Mouse (Mus musculus): ENCODE measurements around the gene Mrpl58. TPM values are rescaled to one million over a fixed set of nuclear protein-coding genes. Genes with fewer than 3 reads are reported as not detected.
"Not testable (repeated sequence)": the region's sequence is repeated elsewhere in the genome, so short reads cannot be mapped to it uniquely, and the experiment has no call there.

Gene Mrpl58
- total RNA-seq, 2 experiments from 2014 or later = 134 to 149 TPM

DNA sequence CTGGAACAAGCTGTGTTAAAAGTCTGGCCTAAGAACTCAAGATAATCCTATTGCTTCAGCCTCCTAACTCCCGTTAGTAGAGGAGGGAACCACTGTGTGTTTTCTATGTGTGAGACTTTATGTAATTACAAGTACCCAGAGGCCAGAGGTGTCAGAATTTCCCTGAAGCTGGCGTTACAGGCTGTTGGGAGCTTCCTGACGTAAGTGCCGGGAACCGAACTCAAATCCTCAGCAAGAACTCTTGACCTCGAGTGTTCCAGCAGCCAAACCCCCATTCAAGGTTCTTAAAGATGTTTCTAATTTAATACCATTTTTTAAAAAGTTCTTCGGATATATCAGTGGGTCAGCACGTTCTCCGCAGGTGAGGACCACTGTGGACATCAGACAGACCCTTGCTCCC is 22.3 kb upstream of the Mrpl58 start:
- no peak for DNase-seq
- intact Hi-C loops (cut with DNase I) = no loop called here

DNA sequence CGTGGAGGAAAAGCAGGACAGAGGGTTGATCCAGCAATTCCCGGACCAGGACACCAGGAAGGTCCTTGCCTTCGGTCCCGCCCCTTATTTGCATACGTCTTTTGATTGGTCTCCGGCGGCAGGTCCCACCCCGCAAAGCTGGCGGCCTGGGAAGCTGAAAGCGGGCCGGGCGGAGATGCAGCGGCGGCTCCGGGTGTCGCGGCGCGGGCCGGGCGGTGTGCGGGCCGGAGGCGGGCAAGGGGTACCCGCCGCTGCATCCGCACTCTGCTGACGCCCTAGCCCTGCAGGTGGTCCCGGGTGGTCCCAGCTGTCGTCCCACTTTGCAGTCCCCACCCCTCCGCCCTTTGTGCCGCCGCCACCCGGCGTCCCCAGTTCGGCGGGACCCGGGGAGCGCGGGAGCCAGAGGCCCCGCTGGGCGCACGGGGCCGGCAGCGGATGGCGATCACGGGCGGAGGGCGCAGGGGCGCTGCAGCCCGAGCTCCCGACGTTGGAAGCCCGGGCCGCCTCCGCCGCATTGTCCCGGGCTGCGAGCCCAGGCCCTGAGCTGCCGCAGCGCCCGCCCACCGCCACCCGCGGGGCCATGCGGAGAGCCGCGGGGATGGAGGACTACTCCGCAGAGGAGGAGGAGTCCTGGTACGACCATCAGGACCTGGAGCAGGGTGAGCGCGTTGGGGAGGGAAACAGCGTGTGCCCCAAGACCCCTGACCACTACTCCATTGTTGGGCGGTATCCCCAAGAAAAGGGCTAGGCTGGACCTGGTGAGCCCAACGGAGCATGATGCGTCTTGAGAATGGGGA is 21.6 kb upstream of the Mrpl58 start, which contains the start of gene Cdr2l:
TSS of gene Cdr2l (plus strand) at position 174 of the 797 bp plus-strand sequence.
- intact Hi-C loops (cut with DNase I) = loop anchor here (2.0 kb wide), 2 partner anchors 21 to 31 kb away; partner anchors contain the start of gene Mrpl58

DNA sequence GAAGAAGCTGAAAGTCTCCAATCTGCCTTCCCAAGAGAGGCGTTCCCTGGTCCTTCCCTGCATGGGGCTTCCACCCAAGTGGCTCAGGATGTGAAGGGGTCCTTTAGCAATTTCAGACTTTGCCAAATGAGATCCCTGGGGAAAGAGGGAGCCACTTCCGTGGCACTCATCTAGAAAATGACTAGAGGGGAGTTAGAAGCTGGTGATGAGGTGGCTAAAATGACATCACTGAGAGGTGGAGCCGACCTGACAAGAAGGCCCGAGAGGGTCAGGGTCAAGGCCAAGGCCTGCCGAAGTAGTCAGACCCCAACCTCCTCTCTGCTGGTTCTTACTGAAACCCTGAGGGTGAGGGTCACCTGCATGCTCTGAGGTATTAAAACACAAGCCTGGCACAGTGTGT is 20.7 kb upstream of the Mrpl58 start:
- intact Hi-C loops (cut with DNase I) = loop anchor here (2.0 kb wide), 2 partner anchors 20 to 30 kb away; partner anchors contain the start of gene Mrpl58
- no peak for DNase-seq

More for the DNA sequence above, 21.6 kb upstream of the Mrpl58 start, which contains the start of gene Cdr2l:
- peak; percentile 90 to 93 for DNase-seq

DNA sequence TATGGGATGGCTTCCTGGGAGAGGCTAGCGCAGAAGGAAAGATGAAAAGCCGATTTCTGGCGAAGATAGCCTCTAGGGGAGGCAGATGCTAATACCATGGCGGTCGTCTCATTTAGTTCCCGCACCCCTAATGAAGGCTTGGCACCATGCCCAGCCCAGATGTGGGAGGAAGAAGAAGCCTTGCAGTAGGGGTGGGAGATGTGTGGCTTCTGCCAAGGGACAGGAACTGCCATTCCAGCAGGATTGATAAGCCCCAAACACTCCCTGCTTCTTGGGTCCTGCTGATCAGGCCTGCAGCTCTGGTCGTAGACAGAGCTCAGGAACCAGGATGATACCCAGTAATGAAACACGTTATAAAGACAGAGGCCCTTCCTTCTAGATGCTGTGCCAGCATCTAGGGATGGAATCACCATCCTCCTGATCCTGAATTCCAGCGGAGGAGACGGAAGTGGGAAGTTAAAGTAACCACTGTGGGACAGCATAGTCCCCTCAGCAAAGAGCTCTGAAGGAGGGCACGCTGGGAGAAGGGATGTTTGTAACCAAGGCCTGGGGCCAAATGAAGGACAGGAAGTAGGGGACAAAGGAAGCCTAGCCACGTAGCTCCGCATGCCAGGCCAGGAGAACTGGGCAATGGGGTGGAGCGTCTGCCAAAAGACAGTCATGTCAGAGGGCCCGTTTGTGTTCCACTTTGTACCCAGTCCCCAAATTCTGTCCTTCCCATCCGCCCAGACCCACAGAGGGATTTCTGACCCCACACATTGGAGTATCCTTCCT is 19.7 kb upstream of the Mrpl58 start:
- DNase-seq = peak in 1 of 2 experiments; percentile 14
- intact Hi-C loops (cut with DNase I) = loop anchor here (2.0 kb wide), 2 partner anchors 19 to 29 kb away; partner anchors contain the start of gene Mrpl58

DNA sequence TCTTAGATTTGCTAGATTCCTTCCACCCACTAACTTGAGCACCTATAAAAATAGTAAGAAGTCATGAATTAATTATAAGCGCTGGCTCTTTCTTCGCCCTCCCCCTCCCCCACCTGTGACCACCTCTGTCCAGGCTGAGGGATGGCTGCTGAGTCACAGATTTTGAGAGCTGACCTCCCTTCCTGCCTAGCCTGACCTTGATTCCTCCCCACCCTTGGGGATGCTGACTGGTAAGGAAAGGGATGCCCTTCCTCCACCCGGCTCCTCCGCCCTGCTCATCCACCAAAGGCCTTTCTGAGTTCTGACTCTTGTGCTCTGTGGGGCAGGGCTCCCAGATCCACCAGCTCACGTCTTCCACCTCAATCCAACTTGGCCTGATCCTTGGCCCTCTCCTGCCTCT is 19.0 kb upstream of the Mrpl58 start:
- intact Hi-C loops (cut with DNase I) = no loop called here

DNA sequence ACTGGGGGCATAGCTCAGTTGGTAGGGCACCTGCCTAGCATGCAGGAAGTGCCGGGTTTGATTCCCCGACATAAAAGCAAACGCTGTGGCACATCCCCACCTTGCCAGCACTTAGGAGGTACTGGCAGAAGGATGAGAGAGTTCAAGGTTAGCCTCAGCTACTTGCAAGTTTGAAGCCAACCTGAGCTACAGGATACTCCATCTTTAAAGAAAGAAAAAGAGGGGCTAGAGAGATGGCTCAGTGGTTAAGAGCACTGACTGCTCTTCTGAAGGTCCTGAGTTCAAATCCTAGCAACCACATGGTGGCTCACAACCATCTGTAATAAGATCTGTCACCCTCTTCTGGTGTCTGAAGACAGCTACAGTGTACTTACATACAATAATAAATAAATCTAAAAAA is 16.7 kb upstream of the Mrpl58 start:
- DNase-seq; intact Hi-C loops (cut with DNase I): not testable (repeated sequence)

More for the DNA sequence above, 19.0 kb upstream of the Mrpl58 start:
- DNase-seq = no peak

DNA sequence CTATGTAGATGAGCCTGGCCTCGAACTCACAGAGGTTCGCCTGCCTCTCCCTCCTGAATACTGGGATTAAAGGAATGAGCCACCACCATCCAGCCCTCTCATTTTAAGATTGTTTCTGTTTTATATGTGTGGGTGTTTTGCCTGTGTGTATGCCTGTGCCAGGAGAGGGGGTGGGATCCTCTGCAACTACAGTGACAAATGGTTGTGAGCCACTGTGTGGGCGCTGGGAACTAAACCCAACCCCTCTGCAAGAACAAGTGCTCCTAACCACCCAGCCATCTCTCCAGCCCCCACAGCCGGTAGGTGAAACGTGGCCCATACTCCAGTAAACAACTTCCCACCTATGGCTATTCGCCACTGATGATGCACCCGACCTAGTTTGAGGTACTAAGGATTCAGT is 12.2 kb upstream of the Mrpl58 start:
- intact Hi-C loops (cut with DNase I) = no loop called here
- DNase-seq = no peak

DNA sequence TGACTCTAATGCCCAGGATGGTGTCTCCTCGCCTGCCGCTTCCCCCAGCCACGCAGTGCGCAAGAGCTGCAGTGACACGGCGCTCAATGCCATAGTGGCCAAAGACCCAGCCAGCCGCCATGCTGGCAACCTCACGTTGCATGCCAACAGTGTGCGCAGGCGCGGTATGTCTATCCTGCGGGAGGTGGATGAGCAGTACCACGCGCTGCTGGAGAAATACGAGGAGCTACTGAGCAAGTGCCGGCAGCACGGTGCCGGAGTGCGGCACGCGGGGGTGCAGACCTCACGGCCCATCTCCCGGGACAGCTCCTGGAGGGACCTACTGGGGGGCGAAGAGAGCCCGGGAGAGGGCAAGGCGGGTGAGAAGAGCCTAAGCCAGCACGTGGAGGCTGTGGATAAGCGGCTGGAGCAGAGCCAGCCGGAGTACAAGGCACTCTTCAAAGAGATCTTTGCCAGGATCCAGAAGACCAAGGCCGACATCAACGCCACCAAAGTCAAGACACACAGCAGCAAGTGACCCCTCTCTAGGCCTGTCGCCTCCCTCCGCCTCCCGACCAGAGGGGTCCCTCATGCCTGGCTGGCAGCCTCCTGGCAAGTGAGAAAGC is 9.7 kb upstream of the Mrpl58 start:
- no peak for DNase-seq
- intact Hi-C loops (cut with DNase I) = no loop called here

DNA sequence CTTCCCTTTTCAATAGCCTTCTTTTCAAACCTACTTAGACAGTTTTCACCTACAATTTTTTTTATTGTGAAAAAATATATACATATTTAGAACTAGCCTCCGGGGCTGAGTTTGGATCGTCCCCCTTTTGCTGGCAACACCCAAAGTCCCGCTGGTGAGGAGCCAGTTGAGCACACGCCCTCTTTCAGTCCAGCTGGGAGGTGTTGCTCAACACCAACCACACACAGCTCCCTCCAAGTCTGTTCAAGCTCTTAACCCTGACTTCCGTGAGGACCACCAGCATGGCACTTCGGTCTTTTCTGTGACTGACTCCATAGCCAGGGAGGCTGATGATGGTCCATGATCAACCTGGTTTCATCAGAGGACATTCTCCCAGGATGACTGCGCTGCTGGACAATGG is 5.5 kb upstream of the Mrpl58 start:
- intact Hi-C loops (cut with DNase I) = no loop called here
- no peak for DNase-seq

DNA sequence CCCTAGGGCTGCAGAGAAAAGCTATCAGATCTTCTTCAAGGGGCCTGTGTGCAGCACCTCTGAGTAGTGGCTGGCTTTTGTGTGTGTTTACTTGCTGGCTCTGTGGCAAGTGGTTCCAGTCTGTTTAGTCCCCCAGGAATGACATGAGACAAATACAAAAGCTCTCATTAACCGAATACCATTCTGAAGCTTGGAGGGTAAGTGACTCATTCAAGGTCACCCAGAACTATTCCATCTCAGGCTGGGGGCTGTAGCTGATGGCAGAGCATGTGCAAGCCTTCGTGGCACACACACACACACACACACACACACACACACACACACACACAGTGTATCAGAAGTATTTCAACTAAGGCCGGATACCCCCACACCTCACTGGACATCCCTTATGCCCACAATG is 3.4 kb upstream of the Mrpl58 start:
- intact Hi-C loops (cut with DNase I) = no loop called here
- DNase-seq = no peak

DNA sequence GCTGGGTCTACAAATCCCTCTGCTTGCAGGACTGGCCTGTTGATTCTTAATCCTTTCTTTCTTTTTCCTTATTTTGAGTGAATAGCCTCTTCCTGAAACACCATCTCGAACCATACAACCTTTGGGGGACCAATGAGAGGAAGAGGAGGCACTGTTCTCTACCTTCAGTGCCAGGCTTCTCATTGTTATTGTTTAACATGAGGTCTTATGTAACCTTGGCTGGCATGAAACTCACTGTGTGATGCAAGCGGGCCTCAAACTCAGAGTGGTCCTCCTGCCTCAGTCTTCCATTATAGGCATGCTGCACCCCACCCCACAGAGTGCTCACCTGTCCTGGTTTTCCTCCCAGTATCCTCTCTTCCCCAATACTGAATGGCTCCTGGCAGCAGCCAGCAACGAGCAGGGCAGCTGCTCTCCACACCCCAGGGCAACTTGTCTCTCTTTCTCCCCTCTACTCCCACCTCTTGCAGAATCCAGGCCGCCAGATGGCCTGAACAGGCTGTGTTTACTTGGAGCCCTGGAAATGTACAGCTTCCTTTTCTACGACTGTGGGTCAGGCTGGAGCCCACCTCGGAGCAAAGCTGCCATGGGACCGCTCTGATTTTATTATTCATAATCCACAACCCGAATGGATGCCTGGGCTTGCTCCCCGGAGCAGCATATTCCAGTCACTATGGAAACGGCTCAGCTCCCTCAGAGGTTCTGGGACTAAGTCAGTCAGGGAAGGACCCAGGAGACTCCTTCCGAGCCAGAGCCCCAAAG is 2.7 kb upstream of the Mrpl58 start:
- intact Hi-C loops (cut with DNase I) = no loop called here
- DNase-seq = no peak

DNA sequence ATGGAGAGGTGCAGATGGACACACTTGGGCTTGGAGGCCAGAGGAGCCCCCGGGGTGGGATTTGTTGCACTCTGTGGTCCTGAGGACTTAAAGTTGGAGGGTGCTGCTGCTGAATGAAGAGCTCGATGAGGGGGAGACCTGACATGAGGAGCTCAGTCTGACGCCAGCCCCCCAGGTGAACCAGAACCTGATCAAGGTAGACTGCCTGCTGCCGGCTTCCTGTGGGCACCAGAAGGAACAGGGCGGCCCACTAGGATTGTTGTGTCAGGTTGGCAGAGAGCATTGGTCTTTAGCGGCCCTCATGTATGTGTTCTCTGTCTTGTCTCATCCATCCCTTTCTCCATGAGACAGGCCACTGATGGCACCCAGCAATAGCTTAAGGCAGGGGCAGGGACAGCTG is 2.2 kb downstream of the Mrpl58 start:
- no peak for DNase-seq
- intact Hi-C loops (cut with DNase I) = no loop called here

DNA sequence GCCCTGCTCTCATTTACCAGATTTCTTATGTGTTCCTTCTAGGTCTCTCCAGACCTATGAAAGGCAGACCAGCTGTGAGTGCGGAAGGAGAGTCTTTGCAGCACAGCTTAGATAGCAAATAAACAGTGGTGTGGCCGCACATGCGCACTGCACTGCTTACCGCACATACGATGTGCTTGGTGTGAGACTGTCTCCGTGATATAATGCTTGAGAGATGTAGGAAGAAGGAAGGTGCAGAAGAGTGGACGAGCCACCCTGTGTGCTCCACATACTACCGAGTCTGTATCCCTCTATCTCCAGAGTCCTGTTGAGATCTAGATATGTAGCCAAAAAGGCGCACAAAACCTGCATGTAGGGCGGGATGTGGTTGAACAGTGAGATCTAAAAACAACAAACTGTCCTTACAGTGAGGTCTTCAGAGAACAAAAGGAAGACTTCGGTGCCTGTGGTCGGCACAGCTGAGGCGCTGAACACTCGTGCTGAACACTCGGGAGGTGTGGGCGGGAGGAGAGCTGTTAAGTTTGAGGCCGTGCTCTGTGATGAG is 3.4 kb downstream of the Mrpl58 start:
- intact Hi-C loops (cut with DNase I) = no loop called here
- no peak for DNase-seq

DNA sequence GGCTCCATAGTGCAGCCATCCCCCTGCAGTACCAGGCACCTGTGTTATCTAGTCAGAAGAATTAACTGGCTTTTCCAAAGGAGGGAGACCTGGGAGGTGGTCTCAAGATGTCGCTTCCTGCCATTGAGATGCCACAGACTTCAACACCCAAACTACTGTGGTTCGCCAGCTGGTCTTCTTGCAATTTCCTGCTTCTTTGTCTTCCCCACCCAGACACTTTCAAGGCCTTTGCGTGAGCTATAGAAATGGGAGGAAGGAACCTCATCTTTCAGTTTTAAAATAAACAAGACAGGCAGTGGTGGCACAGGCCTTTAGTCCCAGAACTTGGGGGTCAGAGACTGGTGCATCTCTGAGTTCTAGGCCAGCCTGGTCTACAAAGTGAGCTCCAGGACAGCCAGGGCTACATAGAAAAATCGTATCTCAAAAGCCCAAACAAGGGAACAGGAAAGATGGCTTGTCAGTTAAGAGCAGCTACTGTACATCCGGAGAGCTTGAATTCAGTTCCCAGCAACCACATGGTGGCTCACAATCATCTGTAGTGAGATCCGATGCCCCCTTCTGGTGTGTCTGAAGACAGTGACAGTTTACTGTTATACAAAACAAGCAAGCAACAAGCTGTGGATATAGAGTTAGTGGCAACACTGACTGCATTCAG is 4.8 kb downstream of the Mrpl58 start:
- intact Hi-C loops (cut with DNase I) = no loop called here
- DNase-seq = no peak

DNA sequence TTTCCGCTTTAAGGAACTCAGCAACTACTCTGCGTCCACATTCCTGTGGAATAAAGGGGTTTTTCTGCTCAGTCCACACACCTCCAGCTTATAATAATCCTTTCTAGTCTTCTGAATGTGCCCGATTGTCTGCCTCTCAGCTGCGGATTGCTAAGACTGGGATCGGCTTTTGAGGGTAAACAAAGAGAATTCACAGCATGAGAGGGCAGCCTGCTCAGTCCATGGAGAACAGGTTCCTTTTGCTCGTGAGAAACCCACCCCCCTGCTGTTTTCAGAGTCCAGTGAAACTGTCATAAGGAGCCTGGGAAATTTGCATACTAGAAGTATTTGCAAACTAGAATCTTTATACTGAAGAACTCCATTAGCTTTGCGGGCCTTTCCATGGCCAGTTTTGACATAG is 6.0 kb downstream of the Mrpl58 start:
- intact Hi-C loops (cut with DNase I) = no loop called here
- no peak for DNase-seq

DNA sequence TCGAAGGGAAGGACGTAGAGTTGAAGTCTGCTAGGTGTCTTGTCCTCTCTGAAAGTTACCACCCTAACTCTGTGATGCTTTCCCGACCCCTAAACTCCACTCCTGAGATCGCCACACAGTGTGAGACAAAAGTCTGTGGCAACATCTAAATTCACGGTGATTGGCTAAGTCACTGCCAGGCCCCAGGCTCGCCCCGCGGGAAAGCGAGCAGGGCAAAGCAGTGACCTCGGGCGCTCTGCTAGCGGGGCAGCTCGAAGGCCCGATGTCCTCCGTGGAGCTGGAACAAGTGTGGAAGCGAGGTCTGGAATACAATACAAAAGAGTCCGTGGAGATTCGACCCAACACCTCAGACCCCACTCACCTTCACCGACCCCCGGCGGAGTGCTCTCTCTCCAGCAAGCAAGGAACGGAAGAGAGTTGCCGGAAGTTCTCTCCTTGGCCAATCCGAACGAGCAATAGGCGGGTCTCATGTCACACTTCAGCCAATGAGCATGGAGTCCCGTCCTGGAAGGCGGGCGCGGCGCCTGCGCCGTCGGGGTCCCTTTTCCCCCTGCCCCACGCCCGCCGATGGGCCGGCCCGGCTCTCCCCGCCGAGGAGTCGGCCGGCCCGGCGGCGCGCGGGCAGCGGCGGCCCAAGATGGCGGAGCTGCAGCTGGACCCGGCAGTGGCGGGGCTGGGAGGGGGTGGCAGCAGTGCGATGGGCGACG is 16.1 kb downstream of the Mrpl58 start, which contains the start of the genes Atp5h and Kctd2:
TSS of gene Atp5h (minus strand) at position 432 of the 707 bp plus-strand sequence.
TSS of gene Kctd2 (plus strand) at position 598 of the 707 bp plus-strand sequence.
- peak; percentile 92 to 94 for DNase-seq
- intact Hi-C loops (cut with DNase I) = no loop called here

DNA sequence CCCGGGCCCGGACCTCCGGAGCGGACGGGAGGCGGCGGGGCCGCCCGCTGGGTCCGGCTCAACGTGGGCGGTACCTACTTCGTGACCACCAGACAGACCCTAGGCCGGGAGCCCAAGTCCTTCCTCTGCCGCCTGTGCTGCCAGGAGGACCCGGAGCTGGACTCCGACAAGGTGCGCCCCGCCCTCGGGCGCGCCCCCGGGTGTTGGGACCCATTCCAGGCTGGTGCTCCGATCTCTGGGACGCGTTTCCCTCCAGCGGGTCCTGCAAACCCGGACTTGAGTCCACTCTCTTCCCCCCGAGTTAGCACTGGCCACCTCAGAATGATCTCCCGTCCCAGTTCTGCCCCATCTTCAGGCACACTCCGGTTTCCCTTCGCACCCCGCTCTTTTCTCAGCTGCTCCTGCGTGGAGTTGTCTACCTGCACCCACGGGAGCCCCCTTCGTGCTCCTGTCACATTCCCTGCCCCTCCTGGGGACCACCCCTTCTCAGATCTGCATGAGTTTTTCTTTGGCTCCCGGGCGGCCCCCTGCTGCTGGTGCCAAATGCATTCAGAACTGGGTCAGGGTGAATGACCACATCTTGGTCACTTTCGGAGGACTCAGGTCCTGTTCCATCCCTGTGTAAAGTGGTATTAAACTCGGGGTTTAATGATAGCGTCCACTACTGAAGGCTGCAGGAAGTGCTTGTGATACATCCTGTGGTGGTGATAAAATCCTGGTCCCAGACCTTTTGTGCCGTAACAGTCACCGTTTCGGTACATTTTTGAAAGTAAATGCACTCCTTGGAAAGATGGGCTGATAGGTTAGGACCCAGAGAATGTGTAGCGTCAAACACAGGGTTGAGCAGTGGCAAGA is 17.0 kb downstream of the Mrpl58 start:
- intact Hi-C loops (cut with DNase I) = no loop called here
- peak in 1 of 2 experiments; percentile 70 for DNase-seq

DNA sequence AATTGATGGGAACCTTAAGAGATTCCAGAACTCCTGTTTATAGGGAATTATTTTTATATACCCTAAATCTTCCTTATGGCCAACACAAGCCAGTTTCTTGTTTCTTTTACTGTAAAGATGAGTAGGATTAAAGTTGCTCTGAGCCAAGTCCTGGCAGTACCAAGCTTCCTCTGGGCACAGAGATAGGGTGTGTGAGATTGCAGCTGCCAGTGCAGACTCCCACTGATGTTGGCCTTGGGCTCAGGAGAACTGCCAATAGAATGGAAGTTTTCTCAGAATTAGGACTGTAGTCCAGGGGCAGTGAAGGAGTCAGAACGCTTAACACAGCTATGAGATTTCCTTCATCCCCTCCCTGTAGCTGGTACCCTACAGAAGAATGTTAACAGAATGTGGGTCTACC is 17.8 kb downstream of the Mrpl58 start:
- no peak for DNase-seq
- intact Hi-C loops (cut with DNase I) = no loop called here

All from heart, postnatal 36 days (tissue).